Mouse (Mus musculus): Measurements from ENCODE around the gene Rhot1. TPM values are rescaled to one million over a fixed set of nuclear protein-coding genes. Genes with fewer than 3 reads are reported as not detected.
"Not testable (repeated sequence)": the region's sequence is repeated elsewhere in the genome, so short reads cannot be mapped to it uniquely, and the experiment has no call there.

Gene Rhot1
- polyA plus RNA-seq, 1 experiment from 2014 or later, result 46.6 TPM

DNA sequence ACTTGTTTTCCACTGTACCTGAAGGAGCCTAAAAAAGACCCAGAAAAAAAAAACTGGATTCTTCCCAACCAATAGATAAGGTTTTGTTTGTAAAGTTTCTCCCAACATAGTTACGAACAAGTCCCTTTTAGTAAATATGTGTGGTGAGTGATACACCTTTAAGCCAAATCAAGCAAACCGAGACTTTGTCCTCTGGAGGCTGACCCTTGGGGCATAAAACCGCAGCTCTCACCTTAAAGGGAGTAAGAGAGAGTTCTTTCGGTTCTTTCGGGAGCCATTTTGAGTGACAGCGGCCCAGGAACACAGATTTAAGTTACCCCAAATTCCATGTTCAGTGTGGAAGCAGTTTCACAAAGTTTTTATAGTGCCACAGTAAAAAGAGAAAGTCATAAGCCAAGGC, 6.5 kb upstream of the Rhot1 start:
- H3K36me3 ChIP-seq, result no peaks in the 10 kb centered on the region
- 76% methylated on average over 6 of the region's 6 CpGs for WGBS
- no peak overlapping the region for H3K27ac ChIP-seq
- no peaks in the 10 kb centered on the region for H3K27me3 ChIP-seq (replicated peaks)
- ATAC-seq, result no peak
- H3K4me1 ChIP-seq (replicated peaks), result no peaks in the 10 kb centered on the region
- H3K4me2 ChIP-seq (replicated peaks), result no peak overlapping the region
- H3K9me3 ChIP-seq, result no peaks in the 10 kb centered on the region
- no peak overlapping the region for H3K9ac ChIP-seq
- H3K4me3 ChIP-seq (replicated peaks), result no peak overlapping the region

DNA sequence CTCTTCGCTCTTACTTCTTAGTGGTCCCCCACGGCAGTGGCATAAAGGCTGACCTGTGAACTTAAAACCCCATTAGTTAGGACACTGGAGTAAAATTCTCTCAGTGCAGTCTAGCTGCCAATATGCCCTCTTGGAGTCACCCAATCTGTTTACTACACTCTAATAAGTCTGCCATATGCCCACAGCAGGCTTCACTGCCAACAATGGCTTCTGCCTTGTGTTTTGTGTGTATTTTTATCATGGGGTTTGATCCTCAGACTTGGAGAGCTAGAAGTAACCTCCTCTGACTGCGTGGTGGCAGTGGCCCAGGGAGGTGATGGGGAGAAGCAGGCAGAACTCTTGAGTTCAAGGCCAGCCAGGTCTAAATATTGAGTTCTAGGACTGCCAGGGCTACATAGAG, 4.8 kb upstream of the Rhot1 start:
- Histone ChIP-seq H3K27me3 (replicated peaks) (no peaks in the 10 kb centered on the region), H3K27ac (no peak overlapping the region), H3K4me1 (replicated peaks) (no peaks in the 10 kb centered on the region), H3K36me3 (no peaks in the 10 kb centered on the region), H3K9ac (no peak overlapping the region), H3K4me3 (replicated peaks) (no peak overlapping the region), H3K4me2 (replicated peaks) (no peak overlapping the region), H3K9me3 (no peaks in the 10 kb centered on the region)
- ATAC-seq, result no peak
- WGBS, result 75% methylated on average over 3 of the region's 3 CpGs

DNA sequence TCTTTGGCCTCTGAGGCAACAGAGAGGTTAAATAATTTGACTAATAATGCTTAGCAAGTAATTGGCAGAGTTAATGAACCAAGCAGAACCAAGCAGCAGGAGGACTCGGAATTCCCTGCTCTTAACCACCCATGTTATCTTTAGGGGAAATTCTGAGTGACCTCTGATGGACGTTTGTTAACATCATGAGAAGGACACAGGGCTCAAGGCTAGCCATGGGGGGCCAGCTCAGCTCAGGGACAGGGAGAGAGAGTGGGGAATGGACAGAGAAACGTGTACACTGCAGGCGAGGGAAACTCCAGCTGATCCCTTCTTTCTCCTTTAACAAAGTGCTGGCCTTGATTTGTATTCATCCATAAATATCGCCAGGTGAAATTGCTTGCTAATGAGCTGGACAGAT, 3.9 kb upstream of the Rhot1 start:
- H3K36me3 ChIP-seq, result no peaks in the 10 kb centered on the region
- WGBS, result 63% methylated on average over 5 of the region's 5 CpGs
- H3K9ac ChIP-seq, result no peak overlapping the region
- H3K9me3 ChIP-seq, result no peaks in the 10 kb centered on the region
- H3K27me3 ChIP-seq (replicated peaks), result no peaks in the 10 kb centered on the region
- no peak for ATAC-seq
- no peak overlapping the region for H3K4me2 ChIP-seq (replicated peaks)
- H3K4me3 ChIP-seq (replicated peaks), result no peak overlapping the region
- H3K27ac ChIP-seq, result no peak overlapping the region
- H3K4me1 ChIP-seq (replicated peaks), result no peaks in the 10 kb centered on the region

DNA sequence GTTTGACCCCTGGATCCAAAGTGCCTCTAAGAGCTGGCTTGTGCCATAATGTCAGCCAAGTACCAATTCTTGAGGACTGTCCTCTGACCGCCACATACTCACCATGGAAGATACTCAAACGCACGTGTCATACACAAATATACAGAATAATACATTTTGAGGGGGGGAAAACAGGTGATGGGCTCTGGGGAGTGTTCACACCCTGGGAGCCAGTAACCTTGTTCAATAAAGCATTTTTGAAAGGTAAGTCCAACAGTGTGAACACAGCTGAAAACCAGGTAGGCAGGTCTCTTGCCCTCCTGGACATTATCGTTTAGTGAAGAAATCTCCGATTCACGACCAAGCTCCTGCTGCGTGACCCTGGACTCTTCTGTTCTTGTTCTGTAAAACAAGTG, 357 bp upstream of the Rhot1 start:
- 41% methylated on average over 7 of the region's 7 CpGs for WGBS
- ATAC-seq, result no peak; the same call in 1 of the 2 replicates
- Histone ChIP-seq H3K4me2 (replicated peaks) (peak overlapping the region; percentile 55; the same call in 1 of the 2 replicates), H3K9me3 (no peaks in the 10 kb centered on the region), H3K27ac (no peak overlapping the region), H3K4me1 (replicated peaks) (peaks cover 4% of the 10 kb centered on the region), H3K36me3 (no peaks in the 10 kb centered on the region), H3K4me3 (replicated peaks) (0 out of 2 replicates have a peak overlapping the region, but pooled peaks have one; percentile 99), H3K27me3 (replicated peaks) (no peaks in the 10 kb centered on the region), H3K9ac (no peak overlapping the region)

DNA sequence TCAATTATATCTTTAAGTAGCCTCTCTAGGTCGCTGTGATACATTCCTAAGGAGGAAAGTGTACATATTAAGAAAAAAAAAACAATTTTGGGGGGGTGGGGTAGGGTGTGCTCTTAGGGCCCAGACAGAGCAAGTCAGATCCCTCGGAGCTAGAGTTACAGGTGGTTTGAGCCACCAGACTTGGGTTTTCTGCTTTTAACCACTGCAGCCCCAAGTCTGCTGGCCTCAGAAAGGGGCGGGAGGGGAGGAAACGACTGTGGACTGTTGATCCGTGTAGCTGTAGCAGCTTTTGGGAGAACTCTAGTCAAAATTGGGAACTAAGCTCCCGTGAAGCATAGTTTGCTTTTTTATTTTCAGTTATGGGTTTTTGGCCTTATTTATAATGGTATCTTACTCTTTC, 1.5 kb downstream of the Rhot1 start:
- Histone ChIP-seq H3K27me3 (replicated peaks) (no peaks in the 10 kb centered on the region), H3K27ac (no peak overlapping the region), H3K9me3 (no peaks in the 10 kb centered on the region), H3K4me3 (replicated peaks) (peak overlapping the region; percentile 99), H3K36me3 (no peaks in the 10 kb centered on the region), H3K9ac (peak overlapping the region; percentile 9; the same call in 1 of the 2 replicates), H3K4me2 (replicated peaks) (peak overlapping the region; percentile 55), H3K4me1 (replicated peaks) (peaks cover 4% of the 10 kb centered on the region)
- 42% methylated on average over 6 of the region's 6 CpGs for WGBS
- ATAC-seq, result no peak

DNA sequence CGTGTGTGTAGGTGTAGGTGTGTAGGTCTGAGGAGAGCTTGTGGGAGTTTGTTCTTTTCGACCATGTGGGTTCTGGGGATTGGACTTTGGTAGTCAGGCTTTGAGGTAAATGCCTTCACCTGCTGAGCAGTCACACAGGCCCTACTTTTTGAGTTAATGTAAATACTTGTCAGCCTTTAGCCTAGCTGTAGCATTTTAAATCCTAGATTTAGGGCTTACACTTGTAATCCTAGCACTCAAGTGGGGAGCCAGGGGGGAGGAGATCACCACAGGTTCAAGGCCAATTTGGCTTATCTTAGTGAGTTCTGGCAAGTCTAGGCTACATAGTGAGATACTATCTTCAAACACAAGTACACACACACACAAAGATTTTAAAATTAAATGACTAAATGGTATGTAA, 3.5 kb downstream of the Rhot1 start:
- Histone ChIP-seq H3K4me3 (replicated peaks) (no peak overlapping the region), H3K4me2 (replicated peaks) (no peak overlapping the region), H3K27ac (no peak overlapping the region), H3K4me1 (replicated peaks) (peaks cover 4% of the 10 kb centered on the region), H3K36me3 (no peaks in the 10 kb centered on the region), H3K27me3 (replicated peaks) (no peaks in the 10 kb centered on the region), H3K9me3 (no peaks in the 10 kb centered on the region), H3K9ac (no peak overlapping the region)
- 88% methylated on average over 2 of the region's 2 CpGs for WGBS
- no peak for ATAC-seq

DNA sequence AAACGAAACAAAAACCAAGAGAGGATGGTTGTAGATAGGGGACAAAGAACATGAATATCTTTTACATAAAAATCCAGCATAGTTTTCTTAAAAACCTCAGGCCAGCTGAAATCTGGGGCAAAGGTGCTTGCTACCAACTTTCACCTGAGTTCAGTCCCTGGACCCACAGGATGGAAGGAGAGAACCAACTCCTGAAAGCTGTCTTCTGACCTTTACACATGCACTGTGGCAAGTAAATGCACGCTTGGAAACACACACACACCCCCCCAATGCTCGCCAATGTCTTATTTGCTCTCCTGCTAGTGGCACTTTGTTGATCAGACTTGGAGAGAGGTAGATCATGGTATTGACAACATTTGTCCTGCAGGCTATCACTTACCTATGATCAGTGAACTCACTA, 6.5 kb downstream of the Rhot1 start:
- no peak overlapping the region for H3K9ac ChIP-seq
- 91% methylated on average over 3 of the region's 3 CpGs for WGBS

DNA sequence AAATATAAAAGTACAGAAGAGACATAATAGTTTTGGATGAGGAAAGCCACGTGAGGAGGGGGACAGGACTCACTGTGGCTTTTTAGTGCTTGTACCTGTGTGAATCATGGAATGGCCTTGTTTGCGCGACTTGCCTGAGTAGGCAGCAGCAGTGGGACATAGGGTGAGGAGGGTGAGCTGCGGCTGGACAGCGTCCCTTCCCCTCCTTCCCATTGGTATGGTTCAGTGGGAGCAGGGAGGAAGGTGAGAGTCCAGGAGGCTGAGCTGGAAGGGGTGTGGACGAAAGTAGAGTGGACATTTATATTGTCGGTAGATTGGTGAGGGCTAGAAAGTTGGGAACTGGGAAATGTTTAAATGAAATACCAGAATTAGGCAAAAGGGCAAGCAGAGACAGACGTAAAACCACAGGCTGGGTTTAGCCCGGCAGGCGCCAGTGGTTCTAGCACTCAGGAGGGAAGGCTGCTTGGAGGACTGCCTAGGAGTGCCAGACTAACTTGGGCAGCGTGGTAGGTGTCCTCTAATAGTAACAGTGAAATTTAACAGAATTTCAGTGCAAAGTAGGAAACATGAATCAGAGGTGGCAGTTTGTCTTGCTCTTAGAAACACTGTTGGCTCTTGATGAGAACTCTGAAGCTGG, 10.0 kb downstream of the Rhot1 start:
- no peak overlapping the region for H3K9ac ChIP-seq
- WGBS, result 80% methylated on average over 11 of the region's 11 CpGs
- H3K9me3 ChIP-seq, result no peaks in the 10 kb centered on the region
- H3K36me3 ChIP-seq, result 0 out of 2 replicates have a peak, but pooled peaks cover 3% of the 10 kb centered on the region
- no peak overlapping the region for H3K4me2 ChIP-seq (replicated peaks)
- no peaks in the 10 kb centered on the region for H3K4me1 ChIP-seq (replicated peaks)
- H3K4me3 ChIP-seq (replicated peaks), result no peak overlapping the region
- H3K27me3 ChIP-seq (replicated peaks), result no peaks in the 10 kb centered on the region
- H3K27ac ChIP-seq, result no peak overlapping the region
- ATAC-seq, result no peak

More for the DNA sequence above, 6.5 kb downstream of the Rhot1 start:
- H3K4me3 ChIP-seq (replicated peaks), result no peak overlapping the region
- H3K36me3 ChIP-seq, result 0 out of 2 replicates have a peak, but pooled peaks cover under 1% of the 10 kb centered on the region
- H3K4me2 ChIP-seq (replicated peaks), result no peak overlapping the region
- H3K9me3 ChIP-seq, result no peaks in the 10 kb centered on the region
- no peaks in the 10 kb centered on the region for H3K27me3 ChIP-seq (replicated peaks)
- H3K4me1 ChIP-seq (replicated peaks), result peaks cover 2% of the 10 kb centered on the region
- H3K27ac ChIP-seq, result no peak overlapping the region
- ATAC-seq, result no peak

DNA sequence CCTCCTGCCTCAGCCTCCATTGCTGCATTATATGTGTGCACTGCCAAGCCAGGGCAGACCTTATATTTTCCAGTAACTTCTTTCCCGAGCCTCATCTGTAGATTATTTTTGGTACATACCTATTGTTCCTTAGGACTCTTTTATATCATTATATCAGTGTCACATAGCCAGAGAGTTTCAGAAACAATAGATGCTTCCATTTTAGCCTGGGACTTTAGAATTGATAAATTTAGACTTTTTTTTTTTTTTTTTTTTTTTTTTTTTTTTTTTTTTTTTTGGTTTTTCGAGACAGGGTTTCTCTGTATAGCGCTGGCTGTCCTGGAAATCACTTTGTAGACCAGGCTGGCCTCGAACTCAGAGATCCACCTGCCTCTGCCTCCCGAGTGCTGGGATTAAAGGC, 21.2 kb downstream of the Rhot1 start:
- not testable (repeated sequence) for ATAC-seq; H3K36me3 ChIP-seq; H3K4me1 ChIP-seq (replicated peaks); H3K9ac ChIP-seq; H3K9me3 ChIP-seq; H3K4me2 ChIP-seq (replicated peaks); H3K27me3 ChIP-seq (replicated peaks); H3K27ac ChIP-seq; H3K4me3 ChIP-seq (replicated peaks)
- WGBS, result 82% methylated on average over 5 of the region's 5 CpGs

DNA sequence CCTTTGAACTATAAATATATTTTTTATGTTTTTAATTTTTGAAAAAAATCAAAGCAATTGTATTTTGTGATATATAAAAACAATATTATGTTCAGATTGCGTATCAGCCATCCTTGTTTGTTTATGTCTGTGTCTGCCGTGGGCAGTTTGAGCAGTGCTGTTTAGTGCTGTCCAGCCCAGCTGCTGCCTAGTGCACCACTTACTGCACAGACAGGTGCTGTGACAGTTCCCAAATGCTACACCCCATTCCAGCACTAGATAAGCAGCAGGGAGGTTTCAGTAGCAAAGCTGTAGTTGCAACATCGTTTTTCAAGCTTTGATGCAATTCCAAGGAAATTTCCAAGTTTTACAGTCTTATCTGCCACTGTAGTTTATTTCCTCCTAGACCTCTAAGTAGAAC, 28.5 kb downstream of the Rhot1 start:
- H3K4me2 ChIP-seq (replicated peaks), result no peak overlapping the region
- no peaks in the 10 kb centered on the region for H3K27me3 ChIP-seq (replicated peaks)
- H3K4me3 ChIP-seq (replicated peaks), result no peak overlapping the region
- H3K4me1 ChIP-seq (replicated peaks), result no peaks in the 10 kb centered on the region
- H3K27ac ChIP-seq, result no peak overlapping the region
- H3K9me3 ChIP-seq, result no peaks in the 10 kb centered on the region
- no peak overlapping the region for H3K9ac ChIP-seq
- ATAC-seq, result no peak
- 74% methylated on average over 3 of the region's 3 CpGs for WGBS
- peaks cover 4% of the 10 kb centered on the region; the same call in 1 of the 2 replicates for H3K36me3 ChIP-seq

DNA sequence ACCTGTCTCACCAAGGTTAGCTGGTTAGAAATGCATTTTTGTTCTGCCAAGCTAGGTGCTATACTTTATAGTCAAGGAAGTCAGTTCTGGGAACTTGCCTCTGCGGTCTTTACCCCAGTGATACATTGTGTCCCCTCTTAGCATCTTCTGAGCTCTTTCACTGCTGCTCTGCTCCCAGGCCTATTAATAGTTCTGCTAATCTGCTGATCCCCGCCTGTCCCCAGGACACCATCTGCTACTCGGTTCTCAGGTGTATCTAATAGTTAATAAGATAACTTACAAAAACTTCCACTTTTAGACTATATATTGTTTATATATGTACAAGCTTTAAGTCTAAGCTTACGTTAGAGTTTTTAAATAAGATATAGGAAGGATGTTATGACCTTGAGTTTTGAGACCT, 29.5 kb downstream of the Rhot1 start:
- H3K9ac ChIP-seq, result no peak overlapping the region
- peaks cover 8% of the 10 kb centered on the region; the same call in 1 of the 2 replicates for H3K36me3 ChIP-seq
- no peaks in the 10 kb centered on the region for H3K27me3 ChIP-seq (replicated peaks)
- WGBS, result 85% methylated on average over 4 of the region's 4 CpGs
- H3K4me3 ChIP-seq (replicated peaks), result no peak overlapping the region
- H3K9me3 ChIP-seq, result no peaks in the 10 kb centered on the region
- H3K4me1 ChIP-seq (replicated peaks), result no peaks in the 10 kb centered on the region
- H3K27ac ChIP-seq, result no peak overlapping the region
- no peak for ATAC-seq
- no peak overlapping the region for H3K4me2 ChIP-seq (replicated peaks)

DNA sequence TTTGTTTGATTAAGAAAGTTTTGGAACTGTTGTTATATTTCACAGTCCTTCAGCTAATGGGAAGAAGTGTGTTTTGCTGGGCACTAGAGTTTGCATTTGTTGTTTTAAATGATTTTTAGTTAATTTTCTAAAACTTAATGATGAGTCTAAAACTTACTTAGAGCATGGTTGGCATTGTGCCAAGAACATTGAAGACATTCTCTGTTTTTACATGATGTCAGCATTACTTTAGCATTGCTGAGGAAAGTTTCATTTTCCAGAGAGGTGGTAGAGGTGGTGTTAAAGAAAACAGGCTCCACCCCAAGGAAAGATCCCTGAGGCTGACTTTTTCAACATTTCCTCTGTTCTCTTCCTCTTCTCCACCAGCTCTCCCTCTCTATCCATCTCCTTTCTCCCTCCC, 38.2 kb downstream of the Rhot1 start:
- Histone ChIP-seq H3K36me3 (peaks cover 10% of the 10 kb centered on the region; the same call in 1 of the 2 replicates), H3K4me2 (replicated peaks) (no peak overlapping the region), H3K9me3 (no peaks in the 10 kb centered on the region), H3K4me1 (replicated peaks) (no peaks in the 10 kb centered on the region), H3K9ac (no peak overlapping the region), H3K27me3 (replicated peaks) (no peaks in the 10 kb centered on the region), H3K27ac (no peak overlapping the region), H3K4me3 (replicated peaks) (no peak overlapping the region)
- no peak for ATAC-seq

DNA sequence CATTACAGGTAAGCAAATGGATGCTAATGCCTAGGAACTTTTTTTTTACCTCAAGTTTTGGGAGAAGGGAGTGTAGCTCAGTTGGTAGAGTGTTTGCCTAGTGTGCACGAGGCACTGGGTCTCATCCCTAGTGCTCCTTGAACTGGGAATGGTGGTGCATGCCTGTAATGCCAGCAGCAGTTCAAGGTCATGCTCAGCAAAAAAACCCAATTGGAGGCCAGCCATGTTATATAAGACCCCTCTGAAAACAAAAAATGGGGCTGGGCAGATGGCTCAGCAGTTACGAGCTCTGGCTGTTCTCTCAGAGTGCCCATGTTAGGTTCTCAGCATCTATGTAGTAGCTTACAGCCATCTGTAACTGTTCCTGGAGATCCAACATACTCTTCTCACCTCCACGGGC, 39.7 kb downstream of the Rhot1 start:
- no peak overlapping the region for H3K27ac ChIP-seq
- no peak overlapping the region for H3K4me3 ChIP-seq (replicated peaks)
- no peaks in the 10 kb centered on the region for H3K27me3 ChIP-seq (replicated peaks)
- no peaks in the 10 kb centered on the region for H3K4me1 ChIP-seq (replicated peaks)
- no peak for ATAC-seq
- WGBS, result 90% methylated on average over 3 of the region's 3 CpGs
- H3K4me2 ChIP-seq (replicated peaks), result no peak overlapping the region
- 0 out of 2 replicates have a peak, but pooled peaks cover 4% of the 10 kb centered on the region for H3K36me3 ChIP-seq
- no peak overlapping the region for H3K9ac ChIP-seq
- no peaks in the 10 kb centered on the region for H3K9me3 ChIP-seq
